Mouse (Mus musculus) brain, embryonic 14.5 days (tissue): ENCODE measurements around the gene Hoxb8.

Experiments
- CTCF ChIP-seq: fragments of 200-500 bp; IDR thresholded peaks from 2 replicates; pipeline ENCODE4 v1.5.1; 2012; ENCODE audit warnings: inconsistent platforms, mild to moderate bottlenecking, moderate library complexity, borderline replicate concordance; ENCODE audit not compliant: insufficient read depth, insufficient read length; ENCODE audit errors: extremely low read depth
- POLR2A ChIP-seq: fragments of 200-500 bp; IDR thresholded peaks from 2 replicates; pipeline ENCODE4 v1.6.1; 2012; ENCODE audit warnings: mild to moderate bottlenecking, inconsistent platforms, borderline replicate concordance; ENCODE audit not compliant: poor library complexity, insufficient read depth, insufficient read length, severe bottlenecking; ENCODE audit errors: extremely low read depth

- TF ChIP-seq POLR2A, result no peak
- TF ChIP-seq CTCF, result peak; percentile 3; the same call in 1 of the 2 replicates
Measured at GRCm38 (mm10) chr11:96296997-96297396, 15.3 kb downstream of the Hoxb8 start.
